20 mouse cellular contexts compared by ENCODE assay signal in genomic region chr2:122180051-122180822, GRCm38 (mm10). TPM values are rescaled to one million over a fixed set of nuclear protein-coding genes. Genes with fewer than 3 reads are reported as not detected.
DNase-seq lines count a peak whose midpoint lies in the region; ATAC-seq and TF ChIP-seq lines count a peak whose summit lies in the region.
"Had no signal": no experiment of that assay in that cellular context is flagged by ENCODE, and none has a peak within 500 bp of the region (broad histone marks: within the 10 kb centered on the region; RNA-seq: fewer than 3 reads in every experiment).

No protein-coding gene starts in this region.

- TF ChIP-seq EP300 in stomach, postnatal 0 days (optimal IDR thresholded peaks at IDR 0.05), result no peak

- H3K4me1 ChIP-seq in megakaryocyte, embryonic 14.5 days, result peaks cover 9% of the 10 kb centered on the region
- no peaks in the 10 kb centered on the region for H3K4me1 ChIP-seq in heart, embryonic 11.5 days (ENCODE audit: control insufficient read depth, insufficient read depth, low read length)
- no peaks in the 10 kb centered on the region for H3K4me1 ChIP-seq in stomach, postnatal 0 days (replicated peaks; ENCODE audit: control insufficient read depth, insufficient read depth)
- no peaks in the 10 kb centered on the region for H3K4me1 ChIP-seq in liver, embryonic 12.5 days
- H3K4me1 ChIP-seq: hindbrain, embryonic 15.5 days; liver, embryonic 13.5 days had no signal

- no peaks in the 10 kb centered on the region for H3K27me3 ChIP-seq in megakaryocyte, embryonic 14.5 days (replicated peaks)
- no peaks in the 10 kb centered on the region for H3K27me3 ChIP-seq in heart, embryonic 11.5 days (ENCODE audit: control insufficient read depth, insufficient read depth, low read length)
- H3K27me3 ChIP-seq in stomach, postnatal 0 days (ENCODE audit: control insufficient read depth, insufficient read depth, low read length), result no peaks in the 10 kb centered on the region
- H3K27me3 ChIP-seq in liver, embryonic 12.5 days (replicated peaks), result no peaks in the 10 kb centered on the region
- H3K27me3 ChIP-seq: hindbrain, embryonic 15.5 days; liver, embryonic 13.5 days had no signal

- H3K4me2 ChIP-seq in heart, embryonic 11.5 days, result no peak overlapping the region
- no peak overlapping the region for H3K4me2 ChIP-seq in stomach, postnatal 0 days (replicated peaks; ENCODE audit: low read depth)
- no peak overlapping the region for H3K4me2 ChIP-seq in liver, embryonic 12.5 days
- H3K4me2 ChIP-seq: hindbrain, embryonic 15.5 days; liver, embryonic 13.5 days had no signal

- ATAC-seq in heart, embryonic 11.5 days (replicated peaks; ENCODE audit: insufficient number of reproducible peaks, low FRiP score, low TSS enrichment), result no peak
- no peak for ATAC-seq in stomach, postnatal 0 days (ENCODE audit: low FRiP score, low TSS enrichment)
- ATAC-seq in liver, embryonic 12.5 days, result no peak
- ATAC-seq: forebrain, embryonic 14.5 days; lung, postnatal 0 days had no signal

- H3K9ac ChIP-seq in heart, embryonic 11.5 days (ENCODE audit: low read depth, low read length), result no peak overlapping the region
- no peak overlapping the region for H3K9ac ChIP-seq in stomach, postnatal 0 days (ENCODE audit: low read length)
- no peak overlapping the region for H3K9ac ChIP-seq in liver, embryonic 12.5 days
- H3K9ac ChIP-seq: hindbrain, embryonic 15.5 days; liver, embryonic 13.5 days had no signal

- H3K36me3 ChIP-seq in megakaryocyte, embryonic 14.5 days (replicated peaks; ENCODE audit: low read length), result no peaks in the 10 kb centered on the region
- no peaks in the 10 kb centered on the region for H3K36me3 ChIP-seq in heart, embryonic 11.5 days (ENCODE audit: control insufficient read depth, insufficient read depth, low read length)
- no peaks in the 10 kb centered on the region for H3K36me3 ChIP-seq in stomach, postnatal 0 days (ENCODE audit: control insufficient read depth, insufficient read depth, low read length)
- no peaks in the 10 kb centered on the region for H3K36me3 ChIP-seq in liver, embryonic 12.5 days
- H3K36me3 ChIP-seq: hindbrain, embryonic 15.5 days; liver, embryonic 13.5 days had no signal

- H3K27ac ChIP-seq in heart, embryonic 11.5 days (ENCODE audit: low read depth, low read length), result no peak overlapping the region
- H3K27ac ChIP-seq in stomach, postnatal 0 days (replicated peaks), result no peak overlapping the region
- no peak overlapping the region for H3K27ac ChIP-seq in liver, embryonic 12.5 days
- H3K27ac ChIP-seq: hindbrain, embryonic 15.5 days; liver, embryonic 13.5 days had no signal

- DNase-seq in A20 (ENCODE audit: low read depth, low spot score) (peak; percentile 12), NIH3T3 (ENCODE audit: low read depth) (peak; percentile 50)
- DNase-seq in thymus, postnatal 25 days, result peak; percentile 49
- no peak for DNase-seq in stomach, postnatal 0 days (ENCODE audit: low spot score)
- DNase-seq: cerebellum, adult 9-11 months; heart, adult 11 months; heart, postnatal 10 days; kidney, adult 8-10 months; kidney, postnatal 4 days; layer of hippocampus, postnatal 36 days; left cerebral cortex, postnatal 4 days; liver, embryonic 13.5 days; midbrain, embryonic 14.5 days; spleen, adult 18-20 months had no signal

- H3K4me3 ChIP-seq in megakaryocyte, embryonic 14.5 days (replicated peaks), result peak overlapping the region; percentile 65
- H3K4me3 ChIP-seq in heart, embryonic 11.5 days (ENCODE audit: low read depth, low read length), result no peak overlapping the region
- no peak overlapping the region for H3K4me3 ChIP-seq in stomach, postnatal 0 days (ENCODE audit: low read depth, low read length)
- H3K4me3 ChIP-seq in liver, embryonic 12.5 days, result no peak overlapping the region
- H3K4me3 ChIP-seq: hindbrain, embryonic 15.5 days; liver, embryonic 13.5 days had no signal

- TF ChIP-seq CTCF in stomach, postnatal 0 days (IDR thresholded peaks at IDR 0.05; ENCODE audit: low read depth), result no peak

- WGBS in heart, embryonic 11.5 days (ENCODE audit: insufficient replicate concordance), result 62% methylated on average over 8 of the region's 8 CpGs
- WGBS in stomach, postnatal 0 days, result 69% methylated on average over 8 of the region's 8 CpGs
- 55% methylated on average over 8 of the region's 8 CpGs for WGBS in liver, embryonic 12.5 days (ENCODE audit: insufficient replicate concordance)

- no peaks in the 10 kb centered on the region for H3K9me3 ChIP-seq in megakaryocyte, embryonic 14.5 days
- H3K9me3 ChIP-seq in heart, embryonic 11.5 days (replicated peaks; ENCODE audit: control insufficient read depth, low read length), result no peaks in the 10 kb centered on the region
- no peaks in the 10 kb centered on the region for H3K9me3 ChIP-seq in stomach, postnatal 0 days (ENCODE audit: control insufficient read depth, low read length)
- H3K9me3 ChIP-seq in liver, embryonic 12.5 days (replicated peaks), result no peaks in the 10 kb centered on the region
- H3K9me3 ChIP-seq: hindbrain, embryonic 15.5 days; liver, embryonic 13.5 days had no signal

RNA-seq across cellular contexts. Expression of gene Patl2, which starts 5.8 kb away (rescaled TPM):
- polyA plus RNA-seq in megakaryocyte, embryonic 14.5 days (2012; ENCODE audit: insufficient read depth, low replicate concordance), result not detected in 2 replicates
- polyA plus RNA-seq in heart, embryonic 11.5 days (2014; fragmentation: Nextera tagmentation; extraction: Ambion mirVana), result not detected in 2 replicates
- not detected in 2 replicates for polyA plus RNA-seq in stomach, postnatal 0 days (2015; fragmentation: Nextera tagmentation; extraction: Ambion mirVana)
- 0.05 TPM in 1 of 2 replicates, not detected in the other for polyA plus RNA-seq in liver, embryonic 12.5 days (2016; fragmentation: Nextera tagmentation; extraction: Ambion mirVana)
- polyA plus RNA-seq: forebrain, embryonic 14.5 days; hindbrain, embryonic 15.5 days; lung, postnatal 0 days; midbrain, embryonic 14.5 days had no signal

RNA-seq across cellular contexts. Expression of gene Terb2, which starts 5.8 kb away (rescaled TPM):
- polyA plus RNA-seq in megakaryocyte, embryonic 14.5 days (2012; ENCODE audit: insufficient read depth, low replicate concordance), result not detected in 2 replicates
- polyA plus RNA-seq in heart, embryonic 11.5 days (2014; fragmentation: Nextera tagmentation; extraction: Ambion mirVana), result not detected in 2 replicates
- polyA plus RNA-seq in stomach, postnatal 0 days (2015; fragmentation: Nextera tagmentation; extraction: Ambion mirVana), result not detected in 2 replicates
- polyA plus RNA-seq in liver, embryonic 12.5 days (2016; fragmentation: Nextera tagmentation; extraction: Ambion mirVana), result not detected in 2 replicates
- polyA plus RNA-seq: forebrain, embryonic 14.5 days; liver, embryonic 13.5 days; lung, postnatal 0 days; midbrain, embryonic 14.5 days had no signal

RNA-seq across cellular contexts. Expression of gene Trim69, which starts 19.7 kb away (rescaled TPM):
- not detected in 2 replicates for polyA plus RNA-seq in megakaryocyte, embryonic 14.5 days (2012; ENCODE audit: insufficient read depth, low replicate concordance)
- polyA plus RNA-seq in heart, embryonic 11.5 days (2014; fragmentation: Nextera tagmentation; extraction: Ambion mirVana), result 0.14 TPM in 1 of 2 replicates, not detected in the other
- polyA plus RNA-seq in stomach, postnatal 0 days (2015; fragmentation: Nextera tagmentation; extraction: Ambion mirVana), result 0.05 TPM in 1 of 2 replicates, not detected in the other
- polyA plus RNA-seq in liver, embryonic 12.5 days (2016; fragmentation: Nextera tagmentation; extraction: Ambion mirVana), result 0.07 TPM in 1 of 2 replicates, not detected in the other
- polyA plus RNA-seq: forebrain, embryonic 14.5 days; hindbrain, embryonic 15.5 days; liver, embryonic 13.5 days; lung, postnatal 0 days; midbrain, embryonic 14.5 days had no signal

RNA-seq across cellular contexts. Expression of gene B2m, which starts 32.8 kb away (rescaled TPM):
- polyA plus RNA-seq in megakaryocyte, embryonic 14.5 days (2012; ENCODE audit: insufficient read depth, low replicate concordance), result 24.9 and 99.6 TPM in 2 replicates
- polyA plus RNA-seq in heart, embryonic 11.5 days (2014; fragmentation: Nextera tagmentation; extraction: Ambion mirVana), result 224 and 240 TPM in 2 replicates
- polyA plus RNA-seq in stomach, postnatal 0 days (2015; fragmentation: Nextera tagmentation; extraction: Ambion mirVana), result 445 and 475 TPM in 2 replicates
- polyA plus RNA-seq in liver, embryonic 12.5 days (2016; fragmentation: Nextera tagmentation; extraction: Ambion mirVana), result 273 and 281 TPM in 2 replicates

RNA-seq across cellular contexts. Expression of gene Sord, which starts 54.3 kb away (rescaled TPM):
- 51.9 and 52.7 TPM in 2 replicates for polyA plus RNA-seq in megakaryocyte, embryonic 14.5 days (2012; ENCODE audit: insufficient read depth, low replicate concordance)
- 45.0 and 49.8 TPM in 2 replicates for polyA plus RNA-seq in heart, embryonic 11.5 days (2014; fragmentation: Nextera tagmentation; extraction: Ambion mirVana)
- polyA plus RNA-seq in stomach, postnatal 0 days (2015; fragmentation: Nextera tagmentation; extraction: Ambion mirVana), result 49.7 and 51.2 TPM in 2 replicates
- polyA plus RNA-seq in liver, embryonic 12.5 days (2016; fragmentation: Nextera tagmentation; extraction: Ambion mirVana), result 159 and 163 TPM in 2 replicates
